Mouse (Mus musculus) adrenal gland (tissue): ENCODE results near the gene Hdac4.

Source experiments
- intact Hi-C: fragments of 180-260 bp; cut with DNase I; formaldehyde crosslinking; loops from one replicate; pipeline ENCODE4 v1.15.1; 2025

Hdac4 gene

DNA sequence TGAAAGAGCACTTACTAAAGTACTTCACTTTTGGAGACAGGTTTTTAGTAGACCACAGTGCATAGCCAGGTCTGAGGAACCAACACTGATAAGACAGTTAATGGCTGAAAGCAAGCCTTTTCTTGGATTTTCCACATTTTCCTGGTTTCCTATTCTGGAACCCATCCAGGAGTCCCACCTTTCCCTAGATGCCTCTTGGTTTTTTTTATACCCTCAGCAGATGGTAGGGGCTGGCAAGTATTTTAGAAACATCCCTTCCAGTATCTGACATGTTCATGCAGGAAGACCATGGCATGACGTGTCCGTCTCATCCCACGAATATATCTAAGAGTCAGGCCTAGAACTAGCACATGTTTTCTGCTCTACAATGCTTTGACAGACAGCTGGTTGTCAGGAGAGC, 59.1 kb downstream of the Hdac4 start:
- intact Hi-C loops = loop anchor here (5.0 kb wide), 1 partner anchor 41 kb away; no protein-coding TSS in a partner anchor

DNA sequence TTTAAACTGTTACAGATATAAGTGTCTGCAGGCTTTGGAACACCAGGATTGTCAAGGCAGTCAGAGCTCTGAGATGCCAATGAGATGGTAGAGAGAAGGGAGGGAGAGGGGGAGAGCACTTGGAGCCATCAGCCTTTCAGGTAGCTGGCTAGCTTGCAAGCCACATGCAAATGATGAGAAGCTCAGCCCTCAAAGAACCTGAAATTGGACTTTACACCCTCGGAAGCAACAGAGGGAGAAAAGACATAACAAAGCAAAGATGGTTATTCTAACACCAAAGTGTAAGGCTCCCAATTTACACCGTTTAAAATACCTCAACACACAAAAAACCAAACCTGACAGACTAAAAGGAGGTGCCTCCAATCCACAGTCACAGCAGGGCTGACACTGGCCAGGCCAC, 63.3 kb downstream of the Hdac4 start:
- intact Hi-C loops = no loop called here

DNA sequence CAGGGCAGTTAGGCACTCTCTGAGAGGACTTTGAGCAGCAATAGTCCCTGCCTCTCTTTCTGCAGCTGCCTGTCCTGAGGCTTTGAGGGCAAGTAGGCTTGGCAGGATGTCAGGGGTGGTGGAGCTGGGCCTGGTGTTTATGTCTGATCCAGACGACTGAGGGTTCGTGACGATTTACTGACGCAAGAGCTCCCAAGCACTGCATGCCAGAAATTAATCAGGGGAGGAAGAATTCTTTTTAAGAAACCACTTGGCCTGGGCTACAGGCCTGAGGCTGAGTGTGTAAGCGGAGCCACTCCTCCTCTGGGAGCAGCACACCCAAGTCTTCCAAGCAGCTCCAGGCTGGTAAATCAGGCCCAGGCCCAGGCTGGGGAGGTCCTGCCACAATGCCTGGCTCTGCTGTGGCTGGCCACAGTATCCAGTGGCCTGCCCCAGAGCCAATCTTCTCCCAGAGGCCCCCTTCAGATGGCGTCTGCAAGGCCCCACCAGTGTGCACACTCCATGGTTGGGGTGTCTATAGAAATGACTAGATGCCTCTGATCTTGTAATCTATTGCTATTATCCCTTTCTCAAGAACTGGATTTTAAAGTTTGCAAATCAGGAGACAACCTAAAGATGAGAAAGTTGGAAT, 64.9 kb downstream of the Hdac4 start:
- intact Hi-C loops = no loop called here

DNA sequence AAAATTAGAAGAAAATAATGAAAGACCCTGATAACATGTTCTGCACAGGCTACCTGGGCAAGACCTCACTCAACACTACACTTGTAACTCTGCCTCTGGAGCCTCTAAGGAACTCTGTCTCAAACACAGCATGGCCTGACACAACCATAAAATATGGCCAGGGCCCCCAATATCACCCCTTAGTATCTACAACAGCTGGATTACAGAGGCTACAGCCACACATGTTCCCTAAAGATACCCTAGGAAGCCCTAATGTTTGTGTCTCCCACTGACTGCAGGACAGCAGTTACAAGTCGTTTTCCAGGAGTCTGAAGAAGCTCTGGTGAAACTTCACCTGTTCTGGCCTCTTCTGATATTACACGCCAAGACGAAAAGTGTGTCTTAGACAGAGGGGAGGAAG, 65.7 kb downstream of the Hdac4 start:
- intact Hi-C loops = no loop called here

DNA sequence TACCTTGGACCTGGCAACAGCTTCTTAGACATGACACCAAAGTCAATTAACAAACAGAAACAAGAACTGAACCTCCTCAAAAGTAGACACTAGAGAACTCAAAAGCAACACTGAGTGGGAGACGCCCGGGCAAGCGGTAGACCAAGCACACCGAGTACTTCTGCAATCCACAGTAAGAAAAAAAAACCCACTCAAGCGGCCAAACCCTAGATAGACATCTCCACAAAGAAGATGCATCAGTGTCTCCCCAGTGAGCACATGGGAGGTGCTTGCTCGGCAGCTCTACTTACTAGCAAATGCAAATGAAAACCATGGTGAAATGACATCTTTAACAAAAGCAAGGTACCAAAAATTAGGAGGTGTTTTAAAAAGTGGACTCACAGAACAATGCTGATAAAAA, 67.7 kb downstream of the Hdac4 start:
- intact Hi-C loops = no loop called here

DNA sequence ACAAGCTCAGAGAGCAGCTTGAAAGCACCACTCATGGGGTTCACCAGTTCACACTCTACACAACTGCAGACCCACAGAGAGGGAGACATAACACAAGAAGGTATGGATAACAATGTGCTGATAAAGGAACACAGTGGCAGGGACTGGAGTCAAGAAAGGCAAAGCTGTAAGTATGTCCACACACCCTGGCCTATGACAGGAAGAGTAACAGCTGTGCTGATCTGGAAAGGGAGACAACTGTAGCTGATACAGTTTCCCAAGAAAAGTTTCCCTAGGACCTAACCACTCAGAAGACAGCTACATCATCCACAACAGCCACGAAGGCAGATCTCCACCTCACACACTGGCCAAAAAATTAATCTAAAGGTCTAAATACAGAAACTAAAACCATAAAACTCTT, 68.1 kb downstream of the Hdac4 start:
- intact Hi-C loops = no loop called here

DNA sequence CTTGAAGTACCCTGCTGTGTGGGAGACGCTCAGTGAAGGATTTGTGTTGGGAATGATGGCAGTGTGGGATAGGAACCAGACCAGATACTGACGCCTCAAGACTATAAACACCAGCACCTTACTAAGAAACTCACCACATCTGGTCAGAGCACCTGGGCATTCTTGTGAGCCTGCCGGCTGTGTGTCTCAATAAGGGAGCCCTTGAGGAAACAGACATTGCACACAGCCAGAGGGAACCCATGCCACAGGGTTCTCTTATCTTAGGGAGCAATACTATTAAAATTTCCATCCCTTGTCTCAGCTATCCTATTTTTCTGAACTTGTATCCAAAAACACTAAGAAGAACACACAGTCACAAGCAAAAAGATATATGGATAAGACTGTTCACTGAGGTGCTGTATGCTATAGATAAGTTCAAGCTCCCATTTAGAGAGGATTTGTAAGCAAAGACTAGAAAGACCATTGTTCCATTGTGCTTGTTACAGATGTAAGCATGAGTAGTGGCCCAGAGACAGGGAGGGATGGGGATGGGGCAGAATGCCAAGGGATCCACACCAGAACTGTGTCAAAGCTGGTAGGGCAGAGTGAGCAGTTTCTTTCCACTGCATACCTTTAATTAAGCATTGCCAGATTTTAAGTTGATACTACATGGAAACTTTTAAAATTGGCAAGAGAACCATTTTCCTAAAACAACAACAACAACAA, 70.8 kb downstream of the Hdac4 start:
- intact Hi-C loops = no loop called here

DNA sequence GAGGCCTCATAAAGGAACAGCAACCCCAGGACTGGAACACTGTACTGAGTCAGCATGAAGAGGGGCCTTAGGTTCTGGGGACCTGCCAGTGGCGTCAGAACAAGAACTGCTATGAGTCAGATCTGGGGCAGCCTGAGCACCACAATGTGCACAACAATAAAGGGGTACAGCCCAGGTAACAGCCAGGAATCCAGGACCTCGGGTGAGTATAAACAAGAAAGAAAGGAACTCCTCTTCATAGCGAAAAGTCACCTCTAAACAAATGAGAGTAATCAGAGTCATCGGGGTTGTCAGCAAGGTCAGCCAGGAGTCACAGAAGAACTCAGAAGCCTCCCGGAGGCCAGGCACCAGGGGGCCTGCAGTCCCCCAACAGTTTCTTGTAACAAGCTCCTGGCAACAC, 76.2 kb downstream of the Hdac4 start:
- intact Hi-C loops = no loop called here

DNA sequence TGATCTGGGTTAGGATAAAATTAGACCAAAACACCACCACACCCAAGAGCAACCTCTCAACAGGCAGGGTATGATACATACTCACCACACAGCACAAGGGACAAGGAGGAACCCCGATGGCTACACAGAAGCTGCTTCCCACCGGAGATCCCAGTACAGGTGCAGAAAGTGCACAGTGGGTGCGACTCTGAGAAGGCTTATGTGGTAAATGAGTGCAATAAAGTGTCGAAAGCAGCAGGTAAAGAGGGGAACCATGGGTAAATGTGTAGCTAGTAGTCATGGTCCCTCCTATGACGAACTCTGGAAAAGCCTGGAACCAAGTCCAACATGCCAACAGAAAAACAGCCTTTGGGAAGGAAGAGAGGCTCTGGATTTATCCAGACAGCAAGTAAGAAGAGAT, 77.9 kb downstream of the Hdac4 start:
- intact Hi-C loops = no loop called here

DNA sequence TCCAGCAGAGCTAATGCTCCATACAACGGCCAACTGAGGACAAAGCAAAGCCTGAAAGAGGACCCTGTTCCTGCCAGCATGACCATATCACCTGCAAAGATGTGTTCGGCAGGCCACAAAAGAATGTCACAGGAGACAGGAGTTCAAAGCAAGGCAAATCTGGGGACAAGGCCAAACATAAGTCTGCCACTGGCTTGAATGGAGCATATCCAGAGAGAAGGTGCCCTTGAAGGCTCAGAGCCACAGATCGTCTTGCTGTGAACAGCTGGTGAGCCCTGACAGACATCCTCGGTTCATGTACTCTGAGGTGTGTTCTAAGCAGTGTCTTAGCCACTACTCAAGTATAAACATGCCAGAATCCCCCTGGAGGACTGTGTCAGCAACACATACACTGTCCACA, 79.3 kb downstream of the Hdac4 start:
- intact Hi-C loops = no loop called here

DNA sequence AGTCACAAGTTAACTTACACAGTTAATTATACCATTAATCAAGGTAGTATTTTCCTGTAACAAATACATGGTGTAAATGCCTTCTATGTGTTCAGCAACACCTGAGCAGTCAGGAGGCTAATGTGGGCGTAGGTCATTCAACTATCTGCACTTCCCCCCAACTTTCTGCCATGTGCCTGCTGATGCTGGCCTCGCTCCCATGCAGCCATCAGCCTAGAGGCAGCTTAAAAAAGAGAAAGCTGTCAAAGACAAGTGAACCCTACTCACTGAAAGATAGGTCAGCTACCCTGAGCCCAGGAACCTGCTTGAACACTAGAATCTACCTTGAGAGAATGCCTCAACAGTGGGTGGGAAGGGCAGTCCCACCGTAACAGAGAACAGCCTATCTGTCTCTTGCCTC, 81.4 kb downstream of the Hdac4 start:
- intact Hi-C loops = no loop called here

DNA sequence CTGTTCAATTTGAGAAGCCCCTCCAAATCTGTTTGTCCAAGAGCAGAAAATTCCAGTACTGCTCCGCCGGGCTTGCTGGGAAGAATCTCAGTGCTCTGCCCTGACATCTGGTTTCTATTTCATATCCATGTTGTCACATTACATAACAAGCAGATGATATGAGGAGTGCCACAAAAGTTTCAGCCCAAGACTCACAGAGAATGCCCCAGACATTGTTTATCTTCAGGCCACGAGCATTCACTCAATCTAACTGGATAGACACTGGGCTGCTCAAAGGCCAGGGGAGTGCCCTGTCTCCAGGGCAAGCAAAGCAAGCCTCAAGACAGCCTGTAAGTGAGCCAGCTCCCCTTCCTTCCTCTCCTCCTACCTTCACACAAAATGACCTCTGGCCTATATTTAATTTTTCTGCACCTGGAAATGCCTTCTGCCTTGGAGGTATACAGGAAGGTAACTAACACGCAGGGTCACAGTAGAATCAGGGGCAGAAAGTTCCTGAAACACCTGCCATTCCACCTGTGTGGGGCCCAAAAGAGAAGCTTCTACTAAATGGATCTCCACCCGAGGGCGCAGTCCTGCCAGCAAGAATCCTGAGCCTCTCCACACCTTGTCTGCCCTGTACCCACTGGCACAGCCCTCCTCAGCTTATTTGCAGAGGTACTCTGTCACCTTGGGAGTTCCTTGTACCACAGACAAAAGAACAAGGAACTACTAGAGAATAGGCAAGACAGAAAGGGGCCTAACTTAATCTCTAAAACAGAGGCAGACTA, 82.1 kb downstream of the Hdac4 start:
- intact Hi-C loops = no loop called here

DNA sequence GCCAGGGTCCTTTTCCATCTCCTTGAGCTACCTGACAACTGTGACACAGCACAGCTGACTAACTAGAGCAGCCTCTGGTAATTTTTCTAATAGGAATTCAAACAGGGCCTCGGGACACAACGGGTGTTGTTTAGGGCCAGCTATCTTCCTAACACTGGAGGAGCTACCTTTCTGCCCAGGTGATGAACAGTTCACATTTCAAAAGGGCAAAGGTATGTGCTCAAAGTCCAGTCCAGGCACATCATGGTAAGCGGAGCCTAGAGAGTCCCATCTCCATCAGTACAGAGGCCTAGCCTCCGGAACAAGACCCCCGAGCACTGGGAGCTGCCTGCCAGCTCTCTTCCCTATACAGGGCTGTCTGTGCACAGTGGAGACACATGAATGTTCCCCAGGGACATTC, 82.9 kb downstream of the Hdac4 start:
- intact Hi-C loops = no loop called here

DNA sequence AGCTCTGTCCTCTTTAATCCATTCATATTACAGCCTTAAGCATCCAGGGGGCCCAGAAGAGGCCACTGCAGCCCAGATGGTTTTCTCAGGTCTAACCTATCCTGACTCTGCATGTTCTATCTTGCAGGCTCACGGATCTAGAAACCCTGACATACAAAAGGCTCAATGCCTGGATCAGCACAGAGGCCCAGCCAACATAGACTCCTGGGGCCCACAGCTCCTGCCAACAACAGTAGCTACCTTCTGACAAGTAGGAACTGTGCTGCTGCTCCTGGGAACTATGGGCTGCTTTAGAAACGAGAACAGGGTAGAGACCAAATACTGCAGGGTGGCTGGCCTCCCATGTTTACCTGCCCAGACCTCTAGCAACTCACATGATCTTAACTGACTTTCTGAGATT, 83.9 kb downstream of the Hdac4 start:
- intact Hi-C loops = no loop called here

DNA sequence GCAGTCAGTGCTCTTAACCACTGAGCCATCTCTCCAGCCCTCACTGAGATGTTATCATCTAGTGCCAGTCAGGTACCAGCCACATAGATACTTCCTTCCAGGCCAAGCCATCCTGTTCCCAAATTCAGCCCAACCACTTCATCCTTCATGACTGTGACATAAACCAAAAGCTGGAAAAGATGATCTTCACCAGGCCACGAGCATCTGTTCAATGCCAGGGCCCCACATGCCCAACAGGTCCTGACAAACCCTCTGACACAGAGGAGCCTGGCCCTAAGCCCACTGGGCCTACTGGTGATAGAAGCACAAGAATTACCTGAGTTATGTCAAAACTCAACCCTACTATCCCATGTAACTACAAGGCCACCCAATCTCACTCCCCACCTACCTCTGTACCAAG, 84.5 kb downstream of the Hdac4 start:
- intact Hi-C loops = no loop called here

DNA sequence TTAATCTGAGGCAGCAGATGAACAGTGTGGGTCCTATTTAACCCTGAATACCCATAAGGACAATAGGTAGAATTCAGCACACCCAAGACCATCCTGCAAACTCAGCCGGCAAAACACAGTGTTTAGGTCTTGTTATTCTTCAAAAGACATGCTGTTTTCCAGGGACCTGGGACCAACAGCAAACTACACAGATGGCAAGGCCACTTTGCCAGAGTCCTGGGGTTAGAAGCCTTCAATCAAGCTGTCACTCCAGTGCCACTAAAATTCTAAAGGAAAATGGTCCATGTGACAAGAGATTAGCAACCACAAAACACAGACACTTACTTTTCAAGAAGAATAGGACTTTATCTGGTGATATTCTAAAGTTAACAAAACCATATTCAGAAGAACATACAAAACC, 86.3 kb downstream of the Hdac4 start:
- intact Hi-C loops = loop anchor here (10.0 kb wide), 1 partner anchor 66 kb away; no protein-coding TSS in a partner anchor

DNA sequence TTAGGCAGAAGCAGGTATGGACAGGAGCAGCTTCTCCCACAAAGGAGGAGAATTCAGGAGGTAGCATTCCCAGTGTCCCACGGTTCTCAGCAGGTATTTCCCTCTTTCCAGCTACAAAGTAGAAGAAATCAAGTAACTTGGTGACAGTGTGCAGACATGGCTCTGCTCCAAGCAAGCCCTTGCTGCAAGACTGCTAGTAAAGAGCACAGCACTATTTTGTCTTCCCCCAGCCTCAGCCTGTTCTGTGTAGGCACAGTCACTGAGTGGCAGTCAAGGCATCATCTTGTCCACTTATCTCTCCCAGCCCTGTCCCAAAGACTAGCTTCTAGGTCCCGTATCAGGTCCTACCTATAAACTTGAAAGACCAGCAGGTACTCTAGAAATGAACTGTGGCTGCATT, 86.9 kb downstream of the Hdac4 start:
- intact Hi-C loops = loop anchor here (10.0 kb wide), 1 partner anchor 66 kb away; no protein-coding TSS in a partner anchor

DNA sequence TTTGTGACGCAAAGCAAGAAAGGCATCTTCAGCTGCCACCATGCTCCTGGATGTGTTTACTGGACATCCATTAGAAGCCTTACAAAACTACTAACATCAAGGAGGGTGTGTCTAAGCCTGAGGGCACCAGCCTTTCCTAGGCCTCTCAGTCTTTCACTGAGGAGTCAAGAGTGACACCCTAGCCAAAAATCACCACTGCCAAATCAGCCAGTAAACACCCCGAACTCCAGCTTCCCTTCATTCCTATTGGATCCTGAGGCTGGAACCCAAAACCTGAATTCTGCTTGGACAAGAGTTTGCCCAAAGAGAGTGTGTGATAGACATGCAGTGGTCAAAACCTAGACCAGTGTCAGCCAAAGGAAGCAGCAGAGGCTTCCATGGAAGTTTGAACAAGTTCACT, 87.5 kb downstream of the Hdac4 start:
- intact Hi-C loops = loop anchor here (10.0 kb wide), 1 partner anchor 67 kb away; no protein-coding TSS in a partner anchor

DNA sequence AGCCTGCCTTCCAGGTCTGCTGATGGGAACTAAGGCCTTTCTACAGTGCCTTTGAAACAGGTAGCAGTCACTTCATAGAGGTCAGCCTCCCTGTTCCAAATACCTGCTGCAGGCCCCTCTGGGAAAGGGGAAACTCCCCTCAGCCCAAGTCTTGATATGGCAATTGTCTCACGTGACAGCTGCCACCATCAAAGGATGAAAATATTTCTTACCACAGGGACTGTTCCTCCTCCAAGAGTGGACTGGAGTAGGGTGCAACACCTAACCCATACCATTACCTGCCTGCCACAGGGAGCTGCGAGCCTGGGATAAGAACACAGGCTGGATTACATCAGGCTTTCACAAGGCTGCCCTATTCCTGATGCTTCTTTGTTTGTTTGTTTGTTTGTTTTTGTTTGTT, 88.0 kb downstream of the Hdac4 start:
- intact Hi-C loops = loop anchor here (10.0 kb wide), 1 partner anchor 67 kb away; no protein-coding TSS in a partner anchor

DNA sequence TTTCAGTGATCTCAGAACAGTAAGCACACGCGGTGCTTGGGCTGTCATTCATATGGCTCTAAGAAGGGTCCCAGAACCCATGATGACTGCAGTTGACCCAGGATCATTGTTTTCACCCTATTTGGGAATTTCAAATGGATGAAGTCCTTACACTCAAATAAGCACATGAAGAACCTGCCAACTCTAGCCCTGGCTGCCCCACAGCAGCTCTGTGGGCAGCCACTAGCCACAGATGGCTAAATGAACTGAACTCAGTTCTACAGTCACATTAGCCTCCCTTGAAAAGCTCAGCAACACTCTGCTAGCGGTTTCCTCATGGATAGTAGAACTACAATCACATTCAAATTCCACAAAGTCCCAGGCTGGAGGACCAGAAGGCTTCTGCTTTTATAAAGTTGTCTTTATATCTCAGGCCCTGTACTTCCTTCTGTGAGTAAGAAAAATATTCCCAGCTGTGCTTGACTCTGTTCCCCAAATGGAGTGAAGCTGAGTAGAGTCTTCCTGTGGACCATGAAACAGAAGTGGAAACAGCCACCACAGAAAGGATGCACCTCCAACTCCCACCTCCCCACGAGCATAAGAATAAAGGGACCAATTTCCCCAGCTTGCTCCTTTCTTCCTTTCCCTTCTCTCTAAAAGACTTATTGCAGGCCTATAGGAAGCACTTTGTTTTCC, 88.9 kb downstream of the Hdac4 start:
- intact Hi-C loops = loop anchor here (10.0 kb wide), 1 partner anchor 68 kb away; no protein-coding TSS in a partner anchor

DNA sequence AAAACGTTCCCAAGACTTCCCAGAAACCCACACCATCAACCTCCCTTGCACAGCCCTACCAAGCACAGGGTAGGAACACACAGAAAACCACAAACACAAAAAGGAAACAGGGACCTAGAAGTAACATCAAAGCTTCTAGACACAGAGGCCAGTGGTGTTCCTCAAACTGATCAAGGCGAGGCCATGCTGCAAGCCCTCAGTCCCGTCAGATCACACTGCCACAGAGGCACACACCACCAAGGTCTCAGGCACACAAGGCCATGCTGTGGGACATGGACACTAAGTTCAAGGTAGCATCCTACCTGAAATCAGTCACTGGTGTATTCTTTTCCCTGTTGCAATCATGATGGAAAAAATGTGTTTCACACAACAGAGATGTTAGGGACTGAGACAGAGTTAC, 90.8 kb downstream of the Hdac4 start:
- intact Hi-C loops = loop anchor here (10.0 kb wide), 1 partner anchor 70 kb away; no protein-coding TSS in a partner anchor

DNA sequence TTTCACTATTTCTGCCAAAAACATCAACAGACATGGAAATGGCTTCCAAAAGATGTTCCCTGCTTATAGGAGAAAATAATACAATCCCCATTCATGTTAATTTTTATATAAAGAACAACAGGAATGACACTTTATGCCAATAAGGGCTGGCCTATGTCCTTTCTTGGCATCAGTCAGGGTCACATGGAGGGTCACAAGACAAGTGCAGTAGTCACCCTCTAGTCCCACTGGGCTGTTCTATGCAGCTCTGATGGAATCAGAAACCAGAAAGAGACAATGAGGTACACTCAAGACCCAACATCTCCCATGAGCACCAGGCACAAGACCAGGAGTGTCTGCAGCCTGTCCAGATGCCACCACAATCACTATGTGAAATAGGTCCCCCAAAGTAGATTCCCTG, 91.5 kb downstream of the Hdac4 start:
- intact Hi-C loops = loop anchor here (10.0 kb wide), 1 partner anchor 71 kb away; no protein-coding TSS in a partner anchor
